Mouse (Mus musculus) megakaryocyte, adult 5-6 weeks (primary cell): ENCODE results near the gene Gdpd5. TPM values are rescaled to one million over a fixed set of nuclear protein-coding genes. Genes with fewer than 3 reads are reported as not detected.
"Not testable (repeated sequence)": the region's sequence is repeated elsewhere in the genome, so short reads cannot be mapped to it uniquely, and the experiment has no call there.

Source experiments
- ATAC-seq: 2 replicates; pipeline ENCODE4 v1.8.0; 2016; ENCODE audit warnings: mild to moderate bottlenecking, inconsistent platforms; ENCODE audit not compliant: poor library complexity, severe bottlenecking
- total RNA-seq, 2 experiments: library from RNA; stranded (forward) in 1 of 2; stranded (reverse) in 1 of 2; fragments of 153-499, 151-499 nt in 1 of 2; fragments of 221-1000, 200-1000 nt in 1 of 2; gene quantifications; 2 replicates each; pipeline versions ENCODE4 v1.2.3 to v1.2.4; 2015 to 2017

Gdpd5 gene
- total RNA-seq, 2 experiments from 2014 or later: 0.70 to 3.5 TPM

DNA sequence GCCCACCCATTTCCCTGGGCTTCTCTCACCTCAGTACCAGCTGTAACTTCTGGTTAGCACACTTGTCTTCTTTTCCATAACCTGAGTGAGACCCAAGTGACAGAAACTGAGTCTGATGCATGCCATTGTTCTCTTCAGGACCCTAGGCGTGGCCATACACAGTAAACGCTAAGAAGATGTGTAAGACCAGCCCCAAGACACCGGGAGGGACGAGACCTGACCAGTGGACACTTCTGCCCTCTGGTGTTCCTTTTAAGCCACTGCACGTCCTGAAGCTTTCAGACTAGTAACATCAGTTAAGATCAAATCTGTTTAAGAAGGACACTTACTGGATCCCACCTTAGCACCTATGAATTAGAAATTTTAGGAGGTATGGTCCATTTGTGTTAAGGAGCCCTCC lies 16.1 kb upstream of the Gdpd5 start:
- peak; percentile 96 for ATAC-seq

DNA sequence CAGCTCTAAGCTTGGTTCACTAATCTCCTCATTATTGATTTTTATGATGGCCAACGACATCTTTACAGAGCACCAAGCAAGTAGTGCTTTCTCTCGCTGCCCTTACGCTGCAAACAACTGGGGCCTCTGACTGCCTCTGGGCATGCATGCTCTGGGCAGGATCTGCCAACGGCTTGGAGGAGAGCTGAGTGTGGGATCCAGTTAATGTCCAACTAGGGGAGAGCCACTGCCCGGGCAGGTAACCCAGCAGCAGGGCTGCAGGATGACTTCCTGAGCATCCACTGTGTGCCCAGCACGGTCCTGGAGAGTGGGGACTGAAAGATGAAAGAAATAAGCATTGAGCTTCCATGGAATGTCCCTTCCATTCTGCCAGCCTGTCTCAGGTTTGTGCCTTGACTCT lies 14.5 kb upstream of the Gdpd5 start:
- no peak for ATAC-seq

DNA sequence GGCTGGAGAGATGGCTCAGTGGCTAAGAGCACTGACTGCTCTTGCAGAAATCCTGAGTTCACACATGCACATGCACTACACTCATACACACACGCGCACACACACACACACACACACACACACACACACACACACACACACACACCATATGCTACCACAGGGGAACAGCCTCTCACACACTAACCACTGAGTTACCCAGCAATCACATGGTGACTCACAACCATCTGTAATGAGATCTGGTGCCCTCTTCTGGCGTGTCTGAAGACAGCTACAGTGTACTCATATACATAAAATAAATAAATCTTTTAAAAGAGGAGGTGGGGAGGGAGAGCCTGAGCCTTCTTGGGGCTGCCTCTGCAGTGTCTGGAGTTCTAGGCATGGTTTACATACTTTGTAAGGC lies 6.9 kb upstream of the Gdpd5 start:
- ATAC-seq: not testable (repeated sequence)

DNA sequence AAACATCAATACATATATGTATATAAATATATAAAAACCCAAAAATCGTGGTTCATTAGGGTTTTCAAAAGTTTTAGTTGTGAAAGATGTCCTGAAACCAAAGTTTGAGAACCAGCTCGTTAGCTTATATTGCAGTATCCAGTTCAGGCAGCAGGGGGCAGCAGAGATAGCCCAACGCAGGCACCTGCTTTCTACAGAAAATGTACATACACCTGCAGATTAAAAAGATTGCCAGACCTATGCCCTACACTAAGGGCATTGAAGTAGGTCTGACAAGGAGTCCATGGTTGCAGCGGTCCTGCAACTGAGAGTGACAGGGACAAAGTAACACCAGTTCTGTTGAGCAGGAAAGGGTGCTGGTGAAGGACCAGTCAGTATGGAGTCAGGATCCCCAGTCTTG lies 5.8 kb upstream of the Gdpd5 start:
- ATAC-seq: peak; percentile 72

DNA sequence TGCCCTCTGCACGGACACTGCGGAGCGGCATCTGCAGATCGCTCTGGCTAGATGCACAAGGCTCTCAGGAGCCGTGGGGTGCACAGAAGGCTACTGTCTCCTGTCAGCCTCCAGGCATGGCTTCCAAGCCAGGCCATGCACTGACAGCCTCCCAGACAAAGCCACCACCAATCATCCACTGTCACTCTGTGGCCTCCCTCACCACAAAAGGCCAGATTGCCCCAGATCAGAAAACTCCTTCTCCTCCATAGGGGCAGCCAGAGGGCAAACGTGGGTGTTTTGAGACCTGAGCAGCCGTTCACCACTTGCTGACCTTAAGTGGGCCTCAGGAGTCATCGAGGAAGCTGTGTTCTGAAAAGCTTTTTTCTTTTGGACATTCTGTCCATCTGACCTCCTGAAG lies 2.3 kb upstream of the Gdpd5 start:
- ATAC-seq: no peak

DNA sequence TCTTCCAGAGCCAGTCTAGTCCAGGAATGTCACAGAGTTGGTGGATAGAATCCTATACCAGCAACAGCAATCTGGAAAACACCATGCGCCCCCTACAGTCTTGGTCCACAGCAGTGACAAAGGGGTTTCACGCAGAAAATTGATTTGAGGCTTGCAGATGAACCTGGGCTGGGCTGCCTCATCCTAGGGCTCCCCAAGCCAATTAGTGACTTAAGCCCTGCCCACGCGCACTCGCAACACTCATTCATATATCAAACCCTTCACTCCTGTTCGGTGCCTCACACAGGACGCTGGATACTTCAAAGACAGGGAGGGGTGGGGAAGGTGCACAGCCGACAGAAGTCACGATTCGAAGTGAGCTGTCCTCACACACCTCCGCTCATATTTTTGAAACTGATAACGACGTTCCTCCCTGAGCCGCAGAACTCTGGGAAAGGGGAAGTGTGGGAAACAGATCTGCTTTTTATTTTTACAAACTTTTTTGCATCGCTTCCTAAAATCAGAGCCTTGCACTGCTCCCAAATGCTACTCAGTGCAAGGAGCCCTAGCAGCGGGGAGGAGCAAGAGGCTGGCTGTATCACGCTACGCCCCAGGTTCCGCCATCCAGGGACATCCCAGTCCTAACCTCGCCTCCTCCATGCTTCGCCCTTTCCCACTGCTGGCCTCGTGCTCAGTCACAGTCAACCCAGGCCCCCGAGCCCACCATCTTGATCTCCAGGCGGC lies 562 bp upstream of the Gdpd5 start:
- peak; percentile 51 for ATAC-seq

DNA sequence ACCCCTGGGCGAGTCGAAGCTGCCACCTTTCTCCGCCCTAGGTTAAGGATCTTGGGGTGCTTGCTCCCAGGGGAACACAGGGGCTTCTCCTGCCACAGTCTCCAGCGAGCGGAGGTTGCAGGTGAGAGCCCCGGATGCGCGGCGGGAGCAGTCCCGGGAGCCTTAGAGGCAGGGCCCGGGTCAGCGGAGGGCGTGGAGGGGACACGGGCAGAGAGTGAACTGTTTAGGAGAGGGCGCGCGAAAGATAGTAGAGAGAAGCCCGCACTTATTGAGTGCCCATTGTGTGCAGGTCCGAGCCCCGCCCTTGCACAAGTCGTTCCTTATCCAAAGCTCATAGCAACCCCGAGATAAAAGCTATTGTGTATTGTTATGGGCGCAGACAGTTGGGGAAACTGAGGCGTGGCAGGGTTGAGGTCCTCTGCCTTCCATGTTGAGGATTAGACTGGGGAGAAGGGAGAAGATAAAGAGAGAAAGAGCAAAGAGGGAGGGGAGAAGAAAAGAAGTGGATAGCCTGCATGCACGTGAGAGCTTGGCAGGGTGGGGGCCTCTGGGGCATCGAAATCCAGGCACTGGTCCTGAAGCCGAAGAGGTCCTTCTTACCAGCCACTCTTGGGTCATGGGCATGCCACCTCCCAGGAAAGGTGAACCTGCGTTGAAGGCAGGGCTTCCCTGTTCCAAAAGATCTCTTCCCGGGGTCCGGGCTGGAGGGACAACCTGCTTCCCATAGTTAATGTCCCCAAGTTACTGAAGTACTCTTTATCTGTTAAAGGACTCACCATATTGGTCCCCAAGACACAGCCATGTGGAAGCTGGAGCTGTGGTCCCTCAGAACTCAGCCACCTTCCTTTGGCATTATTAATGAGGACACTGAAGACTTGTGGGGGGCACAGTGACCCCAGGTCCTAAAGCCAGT lies 1.1 kb downstream of the Gdpd5 start:
- no peak for ATAC-seq

DNA sequence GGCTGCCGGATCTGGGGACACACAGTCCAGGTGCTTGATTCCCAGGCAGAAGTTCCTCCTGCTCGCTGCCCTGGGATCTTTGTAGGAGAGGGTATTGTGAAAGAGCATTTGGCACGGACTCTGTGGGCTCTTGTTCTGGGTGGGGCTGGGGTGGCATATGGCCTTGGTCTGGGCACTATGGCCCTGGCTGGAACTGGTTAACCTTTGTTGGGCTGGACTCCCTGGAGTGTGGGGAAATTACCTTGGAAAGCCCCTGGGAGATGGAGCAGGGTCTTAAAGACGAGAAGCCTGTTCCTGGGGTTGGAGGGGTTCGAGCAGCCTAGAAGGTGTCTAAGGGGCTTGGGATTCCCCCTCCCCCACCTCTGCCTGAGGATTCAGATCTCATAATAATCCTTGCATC lies 2.0 kb downstream of the Gdpd5 start:
- no peak for ATAC-seq

DNA sequence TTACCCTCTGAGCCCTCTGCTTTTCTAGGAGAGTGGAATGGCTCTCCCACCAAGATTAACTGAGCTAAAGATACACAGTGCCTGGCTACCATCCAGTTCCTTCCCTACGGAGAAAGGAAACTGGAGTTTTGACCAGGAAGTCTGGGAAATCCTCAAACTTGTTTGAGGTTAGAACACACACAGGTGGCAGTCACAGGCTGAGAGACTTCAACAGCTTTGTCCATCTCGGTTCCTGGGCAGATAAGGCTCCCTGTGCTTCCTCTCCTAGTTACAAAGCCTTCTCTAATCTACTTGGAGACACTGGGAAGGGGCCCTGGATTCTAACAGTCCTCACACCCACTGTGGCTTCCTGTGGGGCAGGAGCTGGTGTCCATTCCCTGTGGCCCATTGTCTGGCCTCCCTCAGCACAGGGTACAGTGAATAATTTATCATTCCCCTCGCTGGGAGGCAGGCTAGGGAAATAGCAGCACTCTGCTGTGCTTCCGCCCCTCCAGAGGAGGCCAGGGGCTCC lies 2.9 kb downstream of the Gdpd5 start:
- no peak for ATAC-seq

DNA sequence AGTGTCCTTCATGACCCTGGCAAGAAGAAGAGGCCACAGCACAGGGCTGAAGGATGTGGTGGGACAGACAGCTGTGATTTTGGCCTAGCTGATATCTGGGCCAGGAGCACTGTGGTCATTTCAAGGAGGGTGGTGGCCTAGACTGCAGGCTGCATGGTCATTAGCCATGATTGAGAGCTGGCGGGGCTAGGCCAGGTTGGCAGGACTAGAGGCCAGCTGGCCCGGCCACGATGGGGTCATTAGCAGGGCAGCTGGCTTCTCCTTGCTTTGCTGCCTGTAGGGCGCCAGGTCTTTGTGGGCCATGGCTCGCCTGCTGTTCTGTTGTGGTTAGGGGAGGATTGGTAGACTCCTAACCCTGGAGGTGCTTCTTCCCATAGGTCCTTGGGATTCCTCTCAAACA lies 4.8 kb downstream of the Gdpd5 start:
- no peak for ATAC-seq

DNA sequence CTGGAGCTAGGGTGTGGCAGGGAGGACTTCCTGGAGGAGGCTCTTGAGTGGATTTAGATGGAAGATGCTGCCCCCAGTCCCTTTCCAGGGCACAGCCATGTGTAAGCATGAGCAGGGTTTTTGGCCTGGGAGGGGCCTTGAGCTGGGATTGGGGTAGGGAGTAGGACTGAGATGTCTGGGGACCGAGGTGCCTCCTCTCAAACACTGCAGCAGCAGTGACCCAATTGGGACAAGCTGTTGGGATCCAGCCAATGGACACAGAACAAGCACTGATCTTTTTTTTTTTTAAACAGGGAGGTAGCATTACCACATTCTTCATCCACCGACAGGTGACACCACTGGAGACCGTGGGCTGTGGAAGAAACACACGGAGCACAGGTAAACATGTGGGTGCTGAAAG lies 5.6 kb downstream of the Gdpd5 start:
- no peak for ATAC-seq

DNA sequence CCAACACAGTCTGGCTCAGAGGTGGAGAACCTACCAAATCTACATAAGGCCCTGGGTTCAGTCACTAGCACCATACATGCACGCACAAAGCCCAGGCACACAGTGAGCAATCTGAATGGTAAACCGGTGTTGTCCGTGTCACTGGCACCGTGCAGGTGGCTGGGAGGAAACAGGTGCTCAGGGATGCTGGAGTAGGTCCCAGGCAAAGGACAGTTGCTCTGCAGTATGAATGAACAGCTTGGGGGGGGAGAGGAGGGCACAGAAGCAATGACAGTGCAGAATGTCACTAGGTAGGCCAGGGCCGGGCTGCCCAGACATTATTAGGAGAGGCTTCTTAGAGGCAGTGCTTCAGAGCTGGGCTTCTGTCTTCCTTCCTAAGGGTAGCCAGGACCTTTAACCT lies 6.1 kb downstream of the Gdpd5 start:
- no peak for ATAC-seq

DNA sequence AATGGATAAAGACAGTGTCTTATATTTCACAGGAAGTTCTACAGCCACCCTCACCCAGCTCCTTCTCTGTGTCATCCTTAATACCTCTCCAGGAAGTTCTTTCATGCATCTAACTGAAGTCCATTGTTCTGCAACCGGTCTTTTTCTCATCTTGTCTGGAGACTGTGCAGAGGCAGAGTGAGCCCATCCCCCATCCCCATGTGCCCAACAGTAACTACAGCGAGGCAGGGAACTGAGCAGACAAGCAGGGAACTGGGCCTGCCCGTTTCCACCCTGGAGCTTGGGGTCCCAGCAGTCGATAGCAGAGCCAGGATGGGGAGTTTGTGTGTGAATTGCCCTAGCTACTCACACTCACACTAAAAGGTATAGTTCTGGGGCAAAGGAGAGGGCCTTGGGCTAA lies 9.3 kb downstream of the Gdpd5 start:
- no peak for ATAC-seq

DNA sequence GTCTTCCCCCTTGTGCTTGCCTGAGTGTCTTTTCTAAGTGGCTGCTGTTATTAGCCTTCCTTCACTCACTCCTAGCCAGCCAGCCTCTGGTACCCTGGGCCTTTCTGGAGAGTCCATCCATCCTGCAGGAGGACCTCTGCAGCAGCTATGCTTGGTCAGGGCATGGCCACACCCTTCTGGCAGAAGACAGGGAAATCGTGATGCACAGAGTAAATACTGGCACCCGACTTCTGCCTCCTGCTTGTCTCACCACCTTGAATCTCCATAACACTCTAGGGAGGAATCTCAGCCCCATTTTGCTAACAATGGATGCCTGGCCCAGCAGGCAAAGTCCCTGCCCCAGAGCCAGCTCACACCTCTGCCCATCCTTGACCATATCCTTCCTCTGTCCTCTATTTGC lies 11.5 kb downstream of the Gdpd5 start:
- ATAC-seq: no peak

DNA sequence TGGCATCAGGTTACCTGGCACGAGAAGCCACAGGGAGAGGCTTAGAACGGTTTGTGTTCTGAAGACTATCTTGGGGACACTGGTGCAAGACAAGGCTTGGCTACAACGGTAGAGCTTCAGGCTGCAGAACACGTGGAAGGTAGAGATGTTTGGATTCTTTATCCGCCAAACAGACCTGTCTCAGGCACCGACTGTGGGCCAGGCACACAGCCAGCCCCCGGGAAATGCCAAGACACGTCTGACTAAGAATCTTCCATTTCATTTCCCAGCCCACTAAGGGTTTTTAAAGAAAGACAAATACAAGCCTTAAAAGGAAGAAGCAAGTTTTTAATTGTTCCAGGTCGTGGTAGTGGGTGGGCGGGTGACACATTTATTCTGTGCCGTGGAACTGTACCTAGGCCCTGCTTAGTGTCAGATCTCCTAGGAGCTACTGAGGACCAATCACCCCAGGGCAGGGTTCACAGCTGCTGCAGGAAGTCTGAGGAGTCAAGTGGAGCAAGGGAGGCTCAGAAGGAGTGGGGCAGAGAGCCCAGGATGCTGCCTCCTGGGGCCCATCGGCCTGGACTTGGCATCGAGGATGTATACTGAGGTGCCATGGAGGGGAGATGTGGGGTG lies 12.6 kb downstream of the Gdpd5 start:
- ATAC-seq: no peak

DNA sequence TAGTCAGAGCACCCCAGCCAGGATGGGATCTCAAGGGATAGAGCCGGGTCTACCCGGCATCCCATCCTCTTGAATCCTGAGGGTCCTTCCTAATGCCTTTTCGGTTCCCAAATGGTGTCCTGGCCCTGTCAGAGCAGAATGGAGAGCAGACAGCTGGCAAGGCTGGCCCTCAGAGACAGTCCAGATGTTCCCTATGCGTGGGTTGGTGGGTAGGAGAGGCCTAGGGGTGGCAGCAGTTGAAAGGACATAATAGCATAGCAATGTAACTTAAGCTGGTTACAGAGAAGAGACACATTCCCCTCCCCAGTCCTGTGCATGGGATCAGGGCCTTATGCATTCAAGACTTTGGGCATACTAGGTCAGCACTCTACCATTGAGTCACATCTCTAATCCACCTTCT lies 14.2 kb downstream of the Gdpd5 start:
- no peak for ATAC-seq

DNA sequence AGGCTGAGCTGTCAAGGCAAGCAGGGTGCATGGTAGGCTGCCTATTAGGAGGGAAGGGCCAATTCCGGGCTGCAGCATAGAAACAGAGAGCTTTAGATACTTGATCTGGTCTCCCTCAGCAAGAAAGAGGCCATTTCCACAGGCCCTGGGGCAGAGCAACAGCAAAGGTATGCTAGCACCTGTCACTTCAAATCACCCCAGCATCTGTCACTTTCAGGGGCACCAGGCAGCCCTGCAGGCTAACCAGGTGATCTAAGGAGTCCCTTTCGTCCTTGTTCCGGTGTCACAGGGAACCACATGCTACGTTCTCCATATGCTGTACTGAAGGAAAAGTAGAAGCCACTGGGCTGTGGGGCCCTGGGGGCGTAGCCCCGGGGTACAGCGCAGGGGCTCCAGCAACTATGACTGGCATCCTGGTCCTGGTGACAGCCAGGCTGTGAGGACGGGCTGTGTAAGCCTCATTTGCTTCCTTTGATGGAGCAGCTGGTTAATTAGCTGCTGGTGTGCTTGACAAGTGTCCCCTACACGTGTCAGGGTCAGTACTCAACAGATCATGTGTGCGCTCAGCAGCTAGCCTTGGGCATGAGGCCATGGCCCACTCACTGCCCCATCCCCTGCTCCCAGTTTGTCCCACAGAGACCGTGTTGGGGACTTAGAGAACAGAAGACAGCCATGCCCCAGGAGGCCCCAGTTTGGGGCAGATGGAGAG lies 14.8 kb downstream of the Gdpd5 start:
- no peak for ATAC-seq

DNA sequence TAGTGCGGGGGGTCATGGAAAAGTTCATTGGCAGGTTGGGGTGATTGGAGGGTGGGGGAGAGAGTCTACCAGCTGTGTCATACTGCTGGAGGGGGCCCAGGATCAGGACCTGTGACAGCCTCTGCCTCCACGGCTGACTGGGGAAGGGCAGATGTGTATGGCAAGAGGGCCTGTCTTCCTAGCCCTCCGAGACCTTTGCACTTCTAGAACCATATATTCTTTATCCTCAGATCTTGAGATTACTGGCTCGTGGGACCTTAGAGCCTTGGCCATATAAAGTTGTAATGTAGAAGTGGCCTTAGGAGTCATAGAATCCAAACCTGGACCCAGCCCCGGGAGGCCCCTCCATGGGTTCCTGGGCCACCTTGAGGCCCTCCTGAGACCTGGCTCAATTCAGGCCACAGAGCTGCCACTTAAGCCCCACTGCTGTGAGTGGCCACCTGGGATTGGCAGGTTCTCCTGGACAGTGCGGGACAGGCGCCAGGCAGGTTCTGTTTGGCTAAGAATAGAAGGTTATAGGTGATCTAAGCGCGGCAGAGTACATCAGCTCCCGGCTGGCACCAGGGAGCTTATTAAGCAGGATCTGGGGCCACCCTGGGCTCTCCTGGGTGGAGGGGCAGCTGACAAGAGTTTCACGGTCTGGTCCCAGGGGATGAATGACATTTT lies 15.9 kb downstream of the Gdpd5 start:
- no peak for ATAC-seq

DNA sequence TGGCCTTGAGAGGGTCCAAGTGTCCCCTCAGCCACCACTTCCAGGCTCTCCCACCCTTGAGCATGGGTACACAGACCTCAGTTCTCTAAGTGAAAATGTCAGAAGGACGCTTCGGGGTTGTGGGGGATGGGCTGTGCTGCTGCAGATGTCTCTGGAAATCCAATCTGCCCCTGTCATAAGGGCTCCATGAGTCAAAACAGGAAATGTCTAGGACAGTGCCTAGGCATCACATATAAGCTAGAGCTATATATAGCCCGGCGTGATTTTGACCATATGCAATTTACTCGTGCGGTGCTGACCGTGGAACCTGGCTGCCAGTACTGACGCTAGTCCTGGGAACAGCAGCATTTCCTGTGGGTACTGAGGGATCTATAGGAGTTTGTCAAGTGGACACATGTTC lies 20.2 kb downstream of the Gdpd5 start:
- no peak for ATAC-seq

DNA sequence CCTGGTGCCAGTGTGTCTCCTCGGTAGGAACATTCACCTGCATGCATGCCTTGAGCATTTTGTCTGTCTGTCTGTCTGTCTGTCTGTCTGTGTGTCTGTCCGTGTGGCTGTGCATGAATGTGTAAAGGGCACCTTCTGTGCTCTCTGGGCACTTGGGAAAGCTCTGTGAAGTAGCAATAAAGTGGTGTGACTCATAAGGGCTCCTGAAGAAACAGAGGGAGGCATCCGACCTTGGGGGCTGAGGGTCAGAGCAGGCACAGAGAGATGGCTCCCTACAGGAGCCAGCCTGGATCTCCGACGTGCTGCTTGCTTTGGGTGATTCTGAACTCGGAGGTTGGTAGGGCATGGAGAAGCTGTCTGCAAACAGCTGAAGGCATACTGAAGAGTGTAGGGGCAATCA lies 21.3 kb downstream of the Gdpd5 start:
- no peak for ATAC-seq

DNA sequence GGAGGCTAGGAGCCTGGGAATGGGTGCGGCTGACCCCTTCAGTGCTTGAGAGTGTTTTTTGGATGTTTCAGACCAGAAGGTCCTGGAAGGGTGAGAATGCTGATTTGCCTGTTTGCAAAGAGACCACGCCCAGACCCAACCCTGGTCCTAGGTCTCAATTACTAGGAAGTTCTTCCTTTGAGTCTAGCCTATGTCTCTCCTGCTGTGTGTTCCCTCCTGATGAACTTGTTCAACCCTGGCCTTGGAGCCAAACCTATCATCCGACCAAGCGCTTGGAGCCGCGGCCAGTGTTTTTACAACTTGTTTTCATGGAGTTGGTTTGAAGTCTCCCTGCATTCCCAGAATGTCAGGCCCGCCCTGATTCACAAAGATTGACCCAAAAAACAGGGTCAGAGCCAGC lies 22.0 kb downstream of the Gdpd5 start:
- no peak for ATAC-seq
